Mouse (Mus musculus) MEL (cell line): ENCODE results near the gene Manea. TPM values are rescaled to one million over a fixed set of nuclear protein-coding genes. Genes with fewer than 3 reads are reported as not detected.

Experiments
- DNase-seq: peaks from one replicate; pipeline ENCODE4 v3.0.0; 2011; ENCODE audit warnings: low read depth, low spot score
- H3K27ac ChIP-seq: 2 replicates; pipeline ENCODE4 v1.5.1; 2012; ENCODE audit warnings: low read depth, mild to moderate bottlenecking, control low read depth, low read length, moderate library complexity; ENCODE audit not compliant: control insufficient read depth
- H3K27me3 ChIP-seq, 2 experiments: fragments of 150-350 bp in 1 of 2; sonication (generic) in 1 of 2; 2 replicates each; pipeline ENCODE4 v1.6.1; 2012; ENCODE audit warnings: low read length in 2 of 2, mild to moderate bottlenecking in 2 of 2, improper control_type of control experiment in 1 of 2, moderate library complexity in 1 of 2; ENCODE audit not compliant: insufficient read depth in 2 of 2, control insufficient read depth in 1 of 2
- H3K36me3 ChIP-seq, 2 experiments: 2 replicates each; pipeline ENCODE4 v1.6.1; 2012 to 2014; ENCODE audit warnings: low read length in 2 of 2, improper control_type of control experiment in 1 of 2, inconsistent platforms in 1 of 2, mild to moderate bottlenecking in 1 of 2; ENCODE audit not compliant: insufficient read depth in 2 of 2, control insufficient read depth in 1 of 2
- H3K4me1 ChIP-seq, 2 experiments: fragments of 150-350 bp in 1 of 2; sonication (generic) in 1 of 2; 2 replicates each; pipeline ENCODE4 v1.6.1; 2012; ENCODE audit warnings: low read length in 2 of 2, improper control_type of control experiment in 1 of 2, mild to moderate bottlenecking in 1 of 2; ENCODE audit not compliant: insufficient read depth in 2 of 2, control insufficient read depth in 1 of 2
- H3K4me3 ChIP-seq, 2 experiments: fragments of 150-350 bp in 1 of 2; sonication (generic) in 1 of 2; 2 replicates each; pipeline ENCODE4 v1.5.1; 2012; ENCODE audit warnings: low read depth in 2 of 2, low read length in 2 of 2, mild to moderate bottlenecking in 2 of 2, moderate library complexity in 2 of 2, control low read depth in 1 of 2, improper control_type of control experiment in 1 of 2; ENCODE audit not compliant: control insufficient read depth in 1 of 2, insufficient read depth in 1 of 2
- H3K79me2 ChIP-seq: 2 replicates; pipeline ENCODE4 v1.6.1; 2012; ENCODE audit warnings: mild to moderate bottlenecking, low read length, moderate library complexity; ENCODE audit not compliant: control insufficient read depth, poor library complexity, insufficient read depth
- H3K9ac ChIP-seq: 2 replicates; pipeline ENCODE4 v1.6.1; 2012; ENCODE audit warnings: low read depth, mild to moderate bottlenecking, control low read depth, low read length, moderate library complexity; ENCODE audit not compliant: control insufficient read depth, poor library complexity, severe bottlenecking
- H3K9me3 ChIP-seq: fragments of 150-350 bp; sonication (generic); replicated peaks from 2 replicates; pipeline ENCODE4 v1.6.1; 2012; ENCODE audit warnings: mild to moderate bottlenecking, low read length, improper control_type of control experiment, moderate library complexity; ENCODE audit not compliant: insufficient read depth
- CHD1 ChIP-seq: IDR thresholded peaks from 2 replicates; pipeline ENCODE4 v1.6.1; 2012; ENCODE audit warnings: low read depth, mild to moderate bottlenecking, inconsistent platforms, low read length, improper control_type of control experiment
- CTCF ChIP-seq, 3 experiments: IDR thresholded peaks in 2 of 3; conservative IDR thresholded peaks in 1 of 3; 2 replicates each; pipeline ENCODE4 v1.5.1; 2011 to 2012; ENCODE audit warnings: low read length in 3 of 3, low read depth in 2 of 3, mild to moderate bottlenecking in 2 of 3, improper control_type of control experiment in 1 of 3, inconsistent platforms in 1 of 3, mixed read lengths in 1 of 3, moderate library complexity in 1 of 3; ENCODE audit not compliant: control insufficient read depth in 1 of 3, insufficient read depth in 1 of 3, poor library complexity in 1 of 3, severe bottlenecking in 1 of 3
- ELF1 ChIP-seq: IDR thresholded peaks from 2 replicates; pipeline ENCODE4 v1.6.1; 2014; ENCODE audit warnings: low read depth, mild to moderate bottlenecking, inconsistent platforms, low read length, improper control_type of control experiment, moderate library complexity
- EP300 ChIP-seq, 2 experiments: IDR thresholded peaks; 2 replicates each; pipeline ENCODE4 v1.6.1; 2011; ENCODE audit warnings: improper control_type of control experiment in 2 of 2, low read length in 2 of 2, low read depth in 1 of 2, mild to moderate bottlenecking in 1 of 2
- ETS1 ChIP-seq: IDR thresholded peaks from 2 replicates; pipeline ENCODE4 v1.6.1; 2012; ENCODE audit warnings: low read depth, mild to moderate bottlenecking, inconsistent platforms, low read length, improper control_type of control experiment, moderate library complexity
- GABPA ChIP-seq: IDR thresholded peaks from 2 replicates; pipeline ENCODE4 v1.6.1; 2012; ENCODE audit warnings: low read depth, mild to moderate bottlenecking, inconsistent platforms, low read length, improper control_type of control experiment, moderate library complexity
- GATA1 ChIP-seq: IDR thresholded peaks from 2 replicates; pipeline ENCODE4 v1.6.1; 2011; ENCODE audit warnings: low read depth, low read length, improper control_type of control experiment
- HCFC1 ChIP-seq: IDR thresholded peaks from 2 replicates; pipeline ENCODE4 v1.6.1; 2012; ENCODE audit warnings: low read depth, mild to moderate bottlenecking, inconsistent platforms, low read length, improper control_type of control experiment, moderate library complexity
- KAT2A ChIP-seq: conservative IDR thresholded peaks from 2 replicates; pipeline ENCODE4 v1.6.1; 2012; ENCODE audit warnings: low read depth, low read length, improper control_type of control experiment, inconsistent platforms
- MAZ ChIP-seq: IDR thresholded peaks from 2 replicates; pipeline ENCODE4 v1.6.1; 2012; ENCODE audit warnings: low read depth, mild to moderate bottlenecking, inconsistent platforms, low read length, improper control_type of control experiment
- MEF2A ChIP-seq: IDR thresholded peaks from 2 replicates; pipeline ENCODE4 v1.6.1; 2014; ENCODE audit warnings: low read depth, mild to moderate bottlenecking, inconsistent platforms, low read length, improper control_type of control experiment; ENCODE audit not compliant: poor library complexity, insufficient replicate concordance, severe bottlenecking; ENCODE audit errors: extremely low read depth
- MXI1 ChIP-seq: IDR thresholded peaks from 2 replicates; pipeline ENCODE4 v1.6.1; 2011; ENCODE audit warnings: mild to moderate bottlenecking, low read depth, low read length, improper control_type of control experiment
- MYC ChIP-seq: IDR thresholded peaks from 2 replicates; pipeline ENCODE4 v1.6.1; 2011; ENCODE audit warnings: low read depth, mild to moderate bottlenecking, low read length, improper control_type of control experiment, moderate library complexity
- NELFE ChIP-seq: IDR thresholded peaks from 2 replicates; pipeline ENCODE4 v1.6.1; 2011; ENCODE audit warnings: low read depth, low read length, improper control_type of control experiment
- NRF1 ChIP-seq: IDR thresholded peaks from 2 replicates; pipeline ENCODE4 v1.6.1; 2014; ENCODE audit warnings: low read depth, mild to moderate bottlenecking, inconsistent platforms, low read length, improper control_type of control experiment, moderate library complexity; ENCODE audit not compliant: poor library complexity, insufficient read depth, severe bottlenecking
- POLR2A ChIP-seq, 2 experiments: IDR thresholded peaks; 2 replicates each; pipeline ENCODE4 v1.6.1; 2011 to 2012; ENCODE audit warnings: low read length in 2 of 2, mild to moderate bottlenecking in 2 of 2, control low read depth in 1 of 2, improper control_type of control experiment in 1 of 2, low read depth in 1 of 2, moderate library complexity in 1 of 2; ENCODE audit not compliant: control insufficient read depth in 1 of 2, insufficient read depth in 1 of 2, poor library complexity in 1 of 2
- POLR2AphosphoS2 ChIP-seq: IDR thresholded peaks from 2 replicates; pipeline ENCODE4 v1.6.1; 2011; ENCODE audit warnings: low read length, improper control_type of control experiment
- POLR2AphosphoS5 ChIP-seq: IDR thresholded peaks from 2 replicates; pipeline ENCODE4 v1.6.1; 2012; ENCODE audit warnings: low read depth, borderline replicate concordance, mild to moderate bottlenecking, inconsistent platforms, low read length, moderate library complexity, mixed read lengths
- RCOR1 ChIP-seq: IDR thresholded peaks from 2 replicates; pipeline ENCODE4 v1.6.1; 2012; ENCODE audit warnings: low read depth, mild to moderate bottlenecking, inconsistent platforms, low read length, improper control_type of control experiment
- SIN3A ChIP-seq: IDR thresholded peaks from 2 replicates; pipeline ENCODE4 v1.6.1; 2012; ENCODE audit warnings: low read length, improper control_type of control experiment, inconsistent platforms
- TAL1 ChIP-seq: IDR thresholded peaks from 2 replicates; pipeline ENCODE4 v1.6.1; 2012; ENCODE audit warnings: mild to moderate bottlenecking, inconsistent platforms, low read length, moderate library complexity, mixed read lengths
- TBP ChIP-seq: IDR thresholded peaks from 2 replicates; pipeline ENCODE4 v1.8.0; 2011; ENCODE audit warnings: low read depth, low read length, improper control_type of control experiment
- TCF12 ChIP-seq: IDR thresholded peaks from 2 replicates; pipeline ENCODE4 v1.6.1; 2014; ENCODE audit warnings: low read depth, mild to moderate bottlenecking, inconsistent platforms, low read length, improper control_type of control experiment, moderate library complexity
- ZC3H11A ChIP-seq: IDR thresholded peaks from 2 replicates; pipeline ENCODE4 v1.6.1; 2012; ENCODE audit warnings: low read depth, mild to moderate bottlenecking, inconsistent platforms, low read length, improper control_type of control experiment
- ZKSCAN1 ChIP-seq: IDR thresholded peaks from 2 replicates; pipeline ENCODE4 v1.6.1; 2012; ENCODE audit warnings: low read depth, mild to moderate bottlenecking, inconsistent platforms, low read length, improper control_type of control experiment, moderate library complexity
- ZMIZ1 ChIP-seq: IDR thresholded peaks from 2 replicates; pipeline ENCODE4 v1.6.1; 2012; ENCODE audit warnings: low read depth, mild to moderate bottlenecking, inconsistent platforms, low read length, improper control_type of control experiment, moderate library complexity
- ZNF384 ChIP-seq: IDR thresholded peaks from 2 replicates; pipeline ENCODE4 v1.6.1; 2012; ENCODE audit warnings: low read depth, mild to moderate bottlenecking, inconsistent platforms, low read length, improper control_type of control experiment
- polyA plus RNA-seq, 2 experiments: library from polyadenylated mRNA; stranded (reverse) in 1 of 2; unstranded in 1 of 2; fragments of >175 nt in 1 of 2; fragments of >200 nt in 1 of 2; gene quantifications; 2 replicates each; pipeline versions ENCODE4 v1.2.1 to v1.2.4; 2012; ENCODE audit warnings: low replicate concordance in 2 of 2, low read depth in 1 of 2; ENCODE audit not compliant: insufficient read length in 2 of 2, insufficient read depth in 1 of 2, missing spikeins in 1 of 2
- total RNA-seq: library from RNA; depleted of rRNA; stranded (reverse); fragments of 300-350 nt; gene quantifications from 2 replicates; pipeline ENCODE4 v1.2.3, GENCODE M21; 2012; rRNA removed

Gene Manea
- total RNA-seq (7.3 and 7.8 TPM in 2 replicates), polyA plus RNA-seq (10 to 100 TPM in 1 of 2 experiments, 1 to 10 TPM in 1; 7.1 to 69.4 TPM)

DNA sequence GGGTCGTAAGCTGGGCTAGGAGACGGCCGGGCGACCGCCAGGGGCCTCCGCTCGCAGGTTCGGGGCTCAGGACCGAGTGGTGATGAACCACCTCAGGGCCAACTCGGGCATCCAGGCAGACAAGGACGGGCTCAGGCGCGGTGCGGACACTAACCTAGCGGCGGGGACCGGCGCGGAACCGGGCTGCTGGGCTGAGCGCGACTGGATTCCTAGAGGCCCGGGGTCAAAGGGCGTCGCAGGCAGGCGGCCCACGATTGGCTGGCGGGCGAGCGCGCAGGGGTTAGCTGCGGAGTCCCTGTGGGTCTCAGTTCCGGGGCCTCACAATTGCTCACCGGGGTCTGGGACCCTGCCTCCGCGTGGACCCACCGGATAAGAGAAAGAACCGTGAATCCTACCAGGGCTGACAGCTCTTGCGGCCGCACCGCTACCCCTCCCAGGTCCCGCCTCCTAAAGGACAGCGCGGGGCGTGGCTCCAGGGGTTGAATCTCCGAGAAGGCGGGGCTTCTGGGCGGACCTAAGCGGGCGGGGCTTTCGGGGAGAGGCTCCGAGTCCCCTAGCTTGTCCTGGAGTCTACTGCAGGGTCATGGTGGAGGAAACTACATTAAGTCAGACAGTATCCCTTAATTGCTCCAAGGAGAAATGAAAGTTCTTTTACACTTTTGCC, at the start of gene Manea:
Manea (minus strand) TSS at position 449 of the 664 bp plus-strand sequence.
- H3K9me3 ChIP-seq, result no peaks in the 10 kb centered on the region
- H3K36me3 ChIP-seq, result peaks cover 0 to 12% of the 10 kb centered on the region in 2 experiments; a peak in 2 of 4 replicates
- peak within 1 kb of the TSS; percentile 89 for H3K9ac ChIP-seq
- peak; percentile 31; the same call in 1 of the 2 replicates for TF ChIP-seq POLR2AphosphoS2
- no peak for TF ChIP-seq POLR2AphosphoS5
- peak; percentile 53 for TF ChIP-seq NELFE
- no peak for TF ChIP-seq MEF2A
- TF ChIP-seq RCOR1, result no peak
- no peak for TF ChIP-seq GATA1
- no peak for TF ChIP-seq NRF1
- no peak for TF ChIP-seq KAT2A
- 0 out of 2 replicates have a peak, but pooled peaks have one; percentile 19 for TF ChIP-seq ETS1
- peak; percentile 56 for TF ChIP-seq HCFC1
- no peak for TF ChIP-seq GABPA
- TF ChIP-seq ZKSCAN1, result no peak
- no peak for TF ChIP-seq MYC
- no peak for TF ChIP-seq TAL1
- no peak for TF ChIP-seq CTCF (IDR thresholded peaks at IDR 0.05 in 2 of 3, conservative IDR thresholded peaks at IDR 0.05 in 1 of 3; ENCODE audit: control insufficient read depth in 1 of 3, insufficient read depth in 1 of 3, low read depth in 2 of 3, low read length in 3 of 3, poor library complexity in 1 of 3, severe bottlenecking in 1 of 3)
- TF ChIP-seq TBP, result peak; percentile 57
- TF ChIP-seq POLR2A (IDR thresholded peaks at IDR 0.05; ENCODE audit: control insufficient read depth in 1 of 2, insufficient read depth in 1 of 2, low read depth in 1 of 2, low read length in 2 of 2, poor library complexity in 1 of 2), result peak; percentile 61 to 68; a peak in 3 of 4 replicates
- TF ChIP-seq EP300 (IDR thresholded peaks at IDR 0.05; ENCODE audit: low read depth in 1 of 2, low read length in 2 of 2), result no peak
- TF ChIP-seq CHD1, result no peak
- TF ChIP-seq SIN3A, result peak; percentile 11
- no peak; the same call in 1 of the 2 replicates for TF ChIP-seq MXI1
- TF ChIP-seq TCF12, result no peak
- TF ChIP-seq MAZ, result no peak
- TF ChIP-seq ZMIZ1, result peak; percentile 68; the same call in 1 of the 2 replicates
- 0 out of 2 replicates have a peak, but pooled peaks have one; percentile 23 for TF ChIP-seq ELF1
- TF ChIP-seq ZNF384, result no peak
- TF ChIP-seq ZC3H11A, result no peak
- no peaks in the 10 kb centered on the region for H3K27me3 ChIP-seq
- peaks cover 5 to 6% of the 10 kb centered on the region in 2 experiments; a peak in 3 of 4 replicates for H3K4me1 ChIP-seq
- peak within 1 kb of the TSS; percentile 85 for H3K27ac ChIP-seq
- peak; percentile 93 for DNase-seq
- H3K4me3 ChIP-seq, result peak within 1 kb of the TSS; percentile 91 to 93
- H3K79me2 ChIP-seq, result peaks cover 8% of the 10 kb centered on the region
